Mouse (Mus musculus) thymus, adult 2 months (tissue): ENCODE measurements around the gene Htra1. TPM values are rescaled to one million over a fixed set of nuclear protein-coding genes. Genes with fewer than 3 reads are reported as not detected.

Experiments
- DNase-seq: peaks from one replicate; pipeline ENCODE4 v3.0.0; 2021
- H3K27ac ChIP-seq: fragments of 200-500 bp; 2 replicates; pipeline ENCODE4 v1.5.1; 2012; ENCODE audit warnings: low read length, control low read depth; ENCODE audit not compliant: control insufficient read depth, insufficient read depth
- H3K27me3 ChIP-seq: fragments of 200-500 bp; 2 replicates; pipeline ENCODE4 v1.6.1; 2012; ENCODE audit warnings: mild to moderate bottlenecking, low read length, moderate library complexity, mixed read lengths; ENCODE audit not compliant: control insufficient read depth, insufficient read depth
- H3K36me3 ChIP-seq: fragments of 200-500 bp; 2 replicates; pipeline ENCODE4 v1.6.1; 2012; ENCODE audit warnings: mild to moderate bottlenecking, low read length, moderate library complexity; ENCODE audit not compliant: control insufficient read depth, insufficient read depth
- H3K4me1 ChIP-seq: fragments of 200-500 bp; replicated peaks from 2 replicates; pipeline ENCODE4 v1.6.1; 2012; ENCODE audit warnings: low read length; ENCODE audit not compliant: control insufficient read depth, insufficient read depth
- H3K4me3 ChIP-seq: fragments of 200-500 bp; 2 replicates; pipeline ENCODE4 v1.5.1; 2012; ENCODE audit warnings: mild to moderate bottlenecking, low read length, control low read depth, moderate library complexity; ENCODE audit not compliant: control insufficient read depth, insufficient read depth
- CTCF ChIP-seq: fragments of 200-500 bp; IDR thresholded peaks from 2 replicates; pipeline ENCODE4 v1.5.1; 2012; ENCODE audit warnings: mild to moderate bottlenecking, control low read depth, low read length, moderate library complexity, borderline replicate concordance; ENCODE audit not compliant: control insufficient read depth, poor library complexity, insufficient read depth; ENCODE audit errors: extremely low read depth
- POLR2A ChIP-seq: fragments of 200-500 bp; IDR thresholded peaks from 2 replicates; pipeline ENCODE4 v1.6.1; 2012; ENCODE audit warnings: mild to moderate bottlenecking, low read length, control low read depth, moderate library complexity; ENCODE audit not compliant: control insufficient read depth, poor library complexity, insufficient read depth; ENCODE audit errors: extremely low read depth
- WGBS: fragments of 180-500 bp; shearing (Covaris S2); methylation state at CpG from one replicate; pipeline ENCODE4 v1.1.7; 2018; 5-methylcytosine and 5-hydroxymethylcytosine counted together
- polyA plus RNA-seq: library from polyadenylated mRNA; depleted of rRNA; stranded (reverse); fragments of >200 nt; gene quantifications from 2 replicates; pipeline ENCODE4 v1.2.3, GENCODE M21; 2012

Htra1 gene
- polyA plus RNA-seq, 1 experiment = 35.8 TPM

GRCm38 (mm10) chr7:130932921-130933320 lies 3.0 kb upstream of the Htra1 start:
- no peaks in the 10 kb centered on the region for H3K36me3 ChIP-seq
- no peaks in the 10 kb centered on the region for H3K4me1 ChIP-seq
- H3K27me3 ChIP-seq = peaks cover 6% of the 10 kb centered on the region; the same call in 1 of the 2 replicates
- 87% methylated on average over 9 of the region's 9 CpGs for WGBS
- no peak overlapping the region for H3K27ac ChIP-seq
- no peak for DNase-seq
- no peak overlapping the region for H3K4me3 ChIP-seq
- no peak for TF ChIP-seq POLR2A
- TF ChIP-seq CTCF = no peak

GRCm38 (mm10) chr7:130934654-130935053 lies 1.3 kb upstream of the Htra1 start:
- Histone ChIP-seq H3K27ac (no peak overlapping the region), H3K4me3 (no peak overlapping the region), H3K4me1 (no peaks in the 10 kb centered on the region), H3K36me3 (no peaks in the 10 kb centered on the region), H3K27me3 (peaks cover 10% of the 10 kb centered on the region; the same call in 1 of the 2 replicates)
- TF ChIP-seq CTCF (no peak), POLR2A (no peak)
- no peak for DNase-seq
- 90% methylated on average over 4 of the region's 4 CpGs for WGBS

DNA sequence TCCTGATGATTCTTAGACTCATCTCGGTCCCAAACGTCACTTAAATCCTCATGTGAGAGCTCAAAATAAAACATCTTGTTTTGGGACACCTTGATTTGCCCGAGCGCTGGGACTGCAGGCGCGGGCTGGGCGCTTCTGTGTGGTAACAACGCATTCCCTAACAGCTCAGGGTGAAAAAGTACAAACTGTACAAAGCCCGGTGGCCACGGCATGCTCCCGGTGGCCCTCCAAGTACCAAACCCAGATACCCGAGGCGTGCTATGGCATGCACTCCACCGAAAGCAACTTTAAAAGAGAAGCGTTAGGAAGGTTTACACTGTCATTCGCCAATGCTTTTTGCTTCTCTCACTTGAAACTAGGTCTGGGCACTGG lies 504 bp upstream of the Htra1 start:
- Histone ChIP-seq H3K4me1 (no peaks in the 10 kb centered on the region), H3K27me3 (peaks cover 10% of the 10 kb centered on the region; the same call in 1 of the 2 replicates), H3K27ac (no peak overlapping the region), H3K36me3 (no peaks in the 10 kb centered on the region), H3K4me3 (no peak overlapping the region)
- 12% methylated on average over 16 of the region's 16 CpGs for WGBS
- DNase-seq = no peak
- TF ChIP-seq POLR2A = no peak
- no peak for TF ChIP-seq CTCF

- no peak for TF ChIP-seq CTCF
- no peak for TF ChIP-seq POLR2A
- no peak for DNase-seq
- peaks cover 10% of the 10 kb centered on the region; the same call in 1 of the 2 replicates for H3K27me3 ChIP-seq
- 3% methylated on average over 49 of the region's 49 CpGs for WGBS
- no peak overlapping the region for H3K27ac ChIP-seq
- no peaks in the 10 kb centered on the region for H3K4me1 ChIP-seq
- peak overlapping the region; percentile 28 for H3K4me3 ChIP-seq
- H3K36me3 ChIP-seq = no peaks in the 10 kb centered on the region
Observed at GRCm38 (mm10) chr7:130936472-130936951, 601 bp downstream of the Htra1 start.

GRCm38 (mm10) chr7:130937266-130937841 lies 1.4 kb downstream of the Htra1 start:
- Histone ChIP-seq H3K36me3 (no peaks in the 10 kb centered on the region), H3K27me3 (peaks cover 10% of the 10 kb centered on the region; the same call in 1 of the 2 replicates), H3K4me1 (no peaks in the 10 kb centered on the region), H3K4me3 (no peak overlapping the region), H3K27ac (no peak overlapping the region)
- 46% methylated on average over 12 of the region's 12 CpGs for WGBS
- no peak for DNase-seq
- TF ChIP-seq CTCF (no peak), POLR2A (no peak)

DNA sequence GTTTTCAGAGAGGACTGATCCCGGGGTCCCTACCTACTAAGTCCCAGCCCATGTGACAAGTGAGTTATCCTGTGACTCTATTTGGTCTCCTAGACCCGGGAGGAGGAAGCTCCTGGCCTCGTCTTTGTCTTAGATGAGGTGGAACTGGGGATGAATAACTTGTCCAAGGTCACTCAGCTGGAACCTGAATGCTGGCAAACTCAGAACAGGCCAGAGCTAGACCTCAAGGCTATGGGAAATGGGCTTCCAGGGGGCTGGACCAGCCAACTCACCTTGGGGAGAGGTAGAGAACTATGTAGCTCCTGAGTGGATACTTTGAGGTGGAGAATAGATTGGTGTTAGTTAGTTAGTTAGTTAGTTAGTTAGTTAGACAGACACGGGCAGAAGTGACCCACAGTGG lies 2.1 kb downstream of the Htra1 start:
- DNase-seq = no peak
- Histone ChIP-seq H3K4me3 (no peak overlapping the region), H3K27me3 (peaks cover 10% of the 10 kb centered on the region; the same call in 1 of the 2 replicates), H3K27ac (no peak overlapping the region), H3K36me3 (no peaks in the 10 kb centered on the region), H3K4me1 (no peaks in the 10 kb centered on the region)
- no peak for TF ChIP-seq POLR2A
- no peak for TF ChIP-seq CTCF
- WGBS = 47% methylated on average over 4 of the region's 4 CpGs

DNA sequence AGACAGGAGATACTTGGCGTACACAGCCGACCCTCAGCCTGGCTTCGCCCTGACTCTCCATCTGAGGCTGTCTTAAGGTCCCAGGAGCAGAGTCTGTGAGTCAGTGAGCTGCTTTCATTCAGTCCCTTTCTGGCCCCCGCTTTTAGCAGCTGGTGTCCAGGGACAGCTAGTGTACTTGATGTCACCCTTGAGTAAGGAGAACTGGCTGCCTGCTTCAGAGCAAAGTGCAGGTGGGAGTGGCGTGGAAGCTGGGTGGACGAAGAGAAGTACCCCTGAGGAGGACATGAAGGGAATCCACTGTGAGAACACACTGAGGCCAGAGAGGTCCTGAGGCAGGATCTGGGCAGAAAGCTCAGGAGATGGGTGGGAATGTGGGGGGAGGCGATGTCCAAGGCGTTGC lies 3.0 kb downstream of the Htra1 start:
- WGBS = 96% methylated on average over 8 of the region's 8 CpGs

More for the DNA sequence above, 3.0 kb downstream of the Htra1 start:
- TF ChIP-seq CTCF = no peak
- H3K27ac ChIP-seq = no peak overlapping the region
- no peak for DNase-seq
- no peak overlapping the region for H3K4me3 ChIP-seq
- no peaks in the 10 kb centered on the region for H3K4me1 ChIP-seq
- no peaks in the 10 kb centered on the region for H3K36me3 ChIP-seq
- peaks cover 10% of the 10 kb centered on the region; the same call in 1 of the 2 replicates for H3K27me3 ChIP-seq
